Mouse (Mus musculus) heart, postnatal 25 days (tissue): ENCODE results near the gene Vps45. TPM values are rescaled to one million over a fixed set of nuclear protein-coding genes. Genes with fewer than 3 reads are reported as not detected.

ENCODE experiments used
- DNase-seq: peaks from one replicate; pipeline ENCODE4 v3.0.0; 2022; ENCODE audit warnings: low spot score
- intact Hi-C: fragments of 180-260 bp; cut with DNase I; formaldehyde crosslinking; loops from one replicate; pipeline ENCODE4 v1.15.1; 2025
- total RNA-seq, 2 experiments: library from RNA; stranded (reverse); gene quantifications; 2 replicates each; pipeline ENCODE4 v1.2.3; 2021

Gene Vps45
- total RNA-seq, 2 experiments from 2014 or later: 20.5 to 26.0 TPM

GRCm38 (mm10) chr3:96043104-96043503 lies 15.2 kb downstream of the Vps45 start:
- DNase-seq: no peak
- intact Hi-C loops: no loop called here

GRCm38 (mm10) chr3:96041079-96041478 lies 17.2 kb downstream of the Vps45 start:
- intact Hi-C loops: no loop called here
- no peak for DNase-seq

GRCm38 (mm10) chr3:96040663-96041006 lies 17.6 kb downstream of the Vps45 start:
- no peak for DNase-seq
- intact Hi-C loops: no loop called here

- DNase-seq: no peak
- intact Hi-C loops: no loop called here
These were observed 18.2 kb downstream of the Vps45 start for GRCm38 (mm10) chr3:96039857-96040662.

- intact Hi-C loops: no loop called here
- DNase-seq: no peak
These were observed 19.4 kb downstream of the Vps45 start for GRCm38 (mm10) chr3:96038851-96039250.

- intact Hi-C loops: no loop called here
These were observed 20.1 kb downstream of the Vps45 start for GRCm38 (mm10) chr3:96038156-96038555.

GRCm38 (mm10) chr3:96036796-96037195 lies 21.5 kb downstream of the Vps45 start:
- no peak for DNase-seq
- intact Hi-C loops: no loop called here

More at GRCm38 (mm10) chr3:96038156-96038555, 20.1 kb downstream of the Vps45 start:
- DNase-seq: no peak

- no peak for DNase-seq
- intact Hi-C loops: no loop called here
These were observed 25.2 kb downstream of the Vps45 start for GRCm38 (mm10) chr3:96033046-96033445.

GRCm38 (mm10) chr3:96032652-96033017 lies 25.6 kb downstream of the Vps45 start:
- intact Hi-C loops: no loop called here
- DNase-seq: no peak

- intact Hi-C loops: no loop called here
- no peak for DNase-seq
These were observed 26.1 kb downstream of the Vps45 start for GRCm38 (mm10) chr3:96031991-96032651.

- intact Hi-C loops: no loop called here
- no peak for DNase-seq
These were observed 28.5 kb downstream of the Vps45 start for GRCm38 (mm10) chr3:96029766-96030165.

- no peak for DNase-seq
- intact Hi-C loops: no loop called here
These were observed 28.9 kb downstream of the Vps45 start for GRCm38 (mm10) chr3:96029336-96029735.

- no peak for DNase-seq
- intact Hi-C loops: no loop called here
These were observed 30.4 kb downstream of the Vps45 start for GRCm38 (mm10) chr3:96027875-96028274.

- intact Hi-C loops: no loop called here
- no peak for DNase-seq
These were observed 31.1 kb downstream of the Vps45 start for GRCm38 (mm10) chr3:96027145-96027544.

- intact Hi-C loops: no loop called here
- DNase-seq: no peak
These were observed 36.7 kb downstream of the Vps45 start for GRCm38 (mm10) chr3:96021421-96022128.

GRCm38 (mm10) chr3:96020735-96021134 lies 37.5 kb downstream of the Vps45 start:
- intact Hi-C loops: no loop called here

GRCm38 (mm10) chr3:96017461-96017860 lies 40.8 kb downstream of the Vps45 start:
- intact Hi-C loops: no loop called here
- DNase-seq: no peak

More at GRCm38 (mm10) chr3:96020735-96021134, 37.5 kb downstream of the Vps45 start:
- DNase-seq: no peak

- intact Hi-C loops: no loop called here
- no peak for DNase-seq
These were observed 41.9 kb downstream of the Vps45 start for GRCm38 (mm10) chr3:96016257-96016889.

- no peak for DNase-seq
- intact Hi-C loops: no loop called here
These were observed 42.6 kb downstream of the Vps45 start for GRCm38 (mm10) chr3:96015681-96016080.

- intact Hi-C loops: no loop called here
- DNase-seq: no peak
These were observed 45.5 kb downstream of the Vps45 start for GRCm38 (mm10) chr3:96012805-96013204.
